Mouse (Mus musculus): ENCODE data around the gene Arpc1a.
"Not testable (repeated sequence)": the region's sequence is repeated elsewhere in the genome, so short reads cannot be mapped to it uniquely, and the experiment has no call there.

The Arpc1a gene

GRCm38 (mm10) chr5:145104328-145104727, 20.7 kb downstream of the Arpc1a start:
- no peak for DNase-seq (ENCODE audit: extremely low spot score, low read depth, low spot score)

GRCm38 (mm10) chr5:145105694-145106275, 22.2 kb downstream of the Arpc1a start:
- no peak for DNase-seq (ENCODE audit: extremely low spot score, low read depth, low spot score)

GRCm38 (mm10) chr5:145110401-145110800, 26.8 kb downstream of the Arpc1a start:
- DNase-seq (ENCODE audit: extremely low spot score, low read depth, low spot score) = no peak

- no peak for DNase-seq (ENCODE audit: extremely low spot score, low read depth, low spot score)
Observed at GRCm38 (mm10) chr5:145112566-145112965, 28.9 kb downstream of the Arpc1a start.

GRCm38 (mm10) chr5:145113416-145113815, 29.8 kb downstream of the Arpc1a start:
- no peak for DNase-seq (ENCODE audit: extremely low spot score, low read depth, low spot score)

- no peak for DNase-seq (ENCODE audit: extremely low spot score, low read depth, low spot score)
Observed at GRCm38 (mm10) chr5:145114071-145114605, 30.5 kb downstream of the Arpc1a start, which contains the start of gene Arpc1b. Gene Arpc1b, plus strand, starts transcription at chr5:145114215.

GRCm38 (mm10) chr5:145114606-145115473, 31.2 kb downstream of the Arpc1a start:
- no peak for DNase-seq (ENCODE audit: extremely low spot score, low read depth, low spot score)

GRCm38 (mm10) chr5:145115736-145116135, 32.1 kb downstream of the Arpc1a start:
- no peak for DNase-seq (ENCODE audit: extremely low spot score, low read depth, low spot score)

- no peak for DNase-seq (ENCODE audit: extremely low spot score, low read depth, low spot score)
Observed at GRCm38 (mm10) chr5:145116316-145116715, 32.7 kb downstream of the Arpc1a start.

GRCm38 (mm10) chr5:145116916-145117315, 33.3 kb downstream of the Arpc1a start:
- no peak for DNase-seq (ENCODE audit: extremely low spot score, low read depth, low spot score)

GRCm38 (mm10) chr5:145118005-145118404, 34.4 kb downstream of the Arpc1a start:
- no peak for DNase-seq (ENCODE audit: extremely low spot score, low read depth, low spot score)

GRCm38 (mm10) chr5:145118461-145118860, 34.8 kb downstream of the Arpc1a start:
- no peak for DNase-seq (ENCODE audit: extremely low spot score, low read depth, low spot score)

- DNase-seq (ENCODE audit: extremely low spot score, low read depth, low spot score) = no peak
Observed at GRCm38 (mm10) chr5:145119385-145119784, 35.8 kb downstream of the Arpc1a start.

- DNase-seq (ENCODE audit: extremely low spot score, low read depth, low spot score) = no peak
Observed at GRCm38 (mm10) chr5:145120921-145121320, 37.3 kb downstream of the Arpc1a start.

GRCm38 (mm10) chr5:145123396-145123795, 39.8 kb downstream of the Arpc1a start:
- no peak for DNase-seq (ENCODE audit: extremely low spot score, low read depth, low spot score)

- no peak for DNase-seq (ENCODE audit: extremely low spot score, low read depth, low spot score)
Observed at GRCm38 (mm10) chr5:145126580-145126979, 43.0 kb downstream of the Arpc1a start.

GRCm38 (mm10) chr5:145129124-145129523, 45.5 kb downstream of the Arpc1a start:
- no peak for DNase-seq (ENCODE audit: extremely low spot score, low read depth, low spot score)

- DNase-seq (ENCODE audit: extremely low spot score, low read depth, low spot score) = not testable (repeated sequence)
Observed at GRCm38 (mm10) chr5:145129773-145130172, 46.1 kb downstream of the Arpc1a start.

- no peak for DNase-seq (ENCODE audit: extremely low spot score, low read depth, low spot score)
Observed at GRCm38 (mm10) chr5:145130191-145130590, 46.6 kb downstream of the Arpc1a start.

- DNase-seq (ENCODE audit: extremely low spot score, low read depth, low spot score) = no peak
Observed at GRCm38 (mm10) chr5:145130995-145131394, 47.4 kb downstream of the Arpc1a start.

- not testable (repeated sequence) for DNase-seq (ENCODE audit: extremely low spot score, low read depth, low spot score)
Observed at GRCm38 (mm10) chr5:145133275-145133674, 49.6 kb downstream of the Arpc1a start.

- DNase-seq (ENCODE audit: extremely low spot score, low read depth, low spot score) = no peak
Observed at GRCm38 (mm10) chr5:145138836-145139235, 55.2 kb downstream of the Arpc1a start.

All from hindlimb bud, embryonic 11.5 days (tissue).